Mouse (Mus musculus) heart, postnatal 0 days (tissue): Measurements from ENCODE around the gene Nrgn. TPM values are rescaled to one million over a fixed set of nuclear protein-coding genes. Genes with fewer than 3 reads are reported as not detected.
A peak's percentile ranks its signal among the peaks of the same experiment; 100 is the strongest.

ENCODE experiments used
- ATAC-seq: fragments of 200-750 bp; cut with Nextera tagmentation; 2 replicates; pipeline ENCODE4 v1.8.0; 2017; ENCODE audit warnings: low read depth, moderate number of reproducible peaks, moderate library complexity; ENCODE audit not compliant: insufficient read depth
- DNase-seq: peaks from one replicate; pipeline ENCODE4 v3.0.0-alpha.2; 2016; ENCODE audit warnings: low spot score
- H3K27ac ChIP-seq: fragments of 300-500 bp; sonication (generic); 2 replicates; pipeline ENCODE4 v1.5.1; 2014; ENCODE audit warnings: low read depth, mild to moderate bottlenecking
- H3K27me3 ChIP-seq: fragments of 300-500 bp; sonication (generic); 2 replicates; pipeline ENCODE4 v1.6.1; 2014; ENCODE audit warnings: low read length, mixed read lengths; ENCODE audit not compliant: control insufficient read depth, insufficient read depth
- H3K36me3 ChIP-seq: fragments of 300-500 bp; sonication (generic); replicated peaks from 2 replicates; pipeline ENCODE4 v1.6.1; 2014; ENCODE audit warnings: low read length, mixed read lengths; ENCODE audit not compliant: control insufficient read depth, insufficient read depth
- H3K4me1 ChIP-seq: fragments of 300-500 bp; sonication (generic); 2 replicates; pipeline ENCODE4 v1.6.1; 2014; ENCODE audit warnings: antibody characterized with exemption; ENCODE audit not compliant: control insufficient read depth, insufficient read depth
- H3K4me2 ChIP-seq: fragments of 300-500 bp; sonication (generic); 2 replicates; pipeline ENCODE4 v1.6.1; 2014; ENCODE audit warnings: low read depth, mild to moderate bottlenecking, low read length, moderate library complexity
- H3K4me3 ChIP-seq: fragments of 300-500 bp; sonication (generic); 2 replicates; pipeline ENCODE4 v1.5.1; 2014; ENCODE audit warnings: low read depth, low read length
- H3K9ac ChIP-seq: fragments of 300-500 bp; sonication (generic); replicated peaks from 2 replicates; pipeline ENCODE4 v1.6.1; 2014; ENCODE audit warnings: low read depth, low read length, mixed read lengths
- H3K9me3 ChIP-seq: fragments of 300-500 bp; sonication (generic); replicated peaks from 2 replicates; pipeline ENCODE4 v1.6.1; 2016; ENCODE audit warnings: low read length; ENCODE audit not compliant: control insufficient read depth
- CTCF ChIP-seq: IDR thresholded peaks from 2 replicates; pipeline ENCODE4 v1.5.1; 2016; ENCODE audit warnings: antibody characterized with exemption, control low read depth, low read depth
- EP300 ChIP-seq: IDR thresholded peaks from 2 replicates; pipeline ENCODE4 v1.6.1; 2016; ENCODE audit warnings: antibody characterized with exemption, low read depth
- WGBS: fragments of 180-500 bp; shearing (Covaris S2); extraction: QIAGEN DNeasy Blood & Tissue Kit; methylation state at CpG from one replicate; pipeline ENCODE4 v1.1.7; 2014; 5-methylcytosine and 5-hydroxymethylcytosine counted together
- polyA plus RNA-seq: library from polyadenylated mRNA; unstranded; fragments of >200 nt; fragmentation: Nextera tagmentation; extraction: Ambion mirVana; gene quantifications from 2 replicates; pipeline ENCODE4 v1.2.1, GENCODE M21; 2015
- total RNA-seq: library from RNA; depleted of rRNA; stranded (reverse); fragments of >200 nt; gene quantifications from 2 replicates; pipeline ENCODE4 v1.2.3, GENCODE M21; 2014; ENCODE audit warnings: low replicate concordance

The Nrgn gene
- total and polyA plus RNA-seq, 2 experiments from 2014 or later = 2.0 TPM; not detected in 1

GRCm38 (mm10) chr9:37551751-37552531 lies 763 bp downstream of the Nrgn start:
- WGBS = 3% methylated on average over 23 of the region's 23 CpGs
- Histone ChIP-seq H3K9me3 (no peaks in the 10 kb centered on the region), H3K9ac (no peak overlapping the region; the same call in 1 of the 2 replicates), H3K4me2 (peak overlapping the region; percentile 80), H3K4me3 (peak overlapping the region; percentile 48), H3K27me3 (peaks cover 36% of the 10 kb centered on the region), H3K36me3 (no peaks in the 10 kb centered on the region), H3K4me1 (peaks cover 7% of the 10 kb centered on the region; the same call in 1 of the 2 replicates), H3K27ac (no peak overlapping the region)
- ATAC-seq (no peak), DNase-seq (no peak)
- TF ChIP-seq EP300 = no peak

GRCm38 (mm10) chr9:37550435-37550834 lies 2.3 kb downstream of the Nrgn start:
- WGBS = 67% methylated on average over 1 of the region's 1 CpGs
- Histone ChIP-seq H3K9ac (no peak overlapping the region), H3K9me3 (no peaks in the 10 kb centered on the region), H3K4me3 (no peak overlapping the region), H3K27me3 (peaks cover 44% of the 10 kb centered on the region), H3K27ac (no peak overlapping the region), H3K4me1 (peaks cover 7% of the 10 kb centered on the region; the same call in 1 of the 2 replicates), H3K36me3 (no peaks in the 10 kb centered on the region), H3K4me2 (no peak overlapping the region)
- ATAC-seq = no peak
- no peak for TF ChIP-seq CTCF
- TF ChIP-seq EP300 = no peak
- DNase-seq = no peak

GRCm38 (mm10) chr9:37546889-37547288 lies 5.8 kb downstream of the Nrgn start:
- ATAC-seq (no peak), DNase-seq (no peak)
- Histone ChIP-seq H3K27me3 (peaks cover 29% of the 10 kb centered on the region), H3K36me3 (no peaks in the 10 kb centered on the region), H3K9ac (no peak overlapping the region), H3K4me1 (peaks cover 7% of the 10 kb centered on the region), H3K9me3 (no peaks in the 10 kb centered on the region), H3K4me2 (no peak overlapping the region), H3K4me3 (no peak overlapping the region), H3K27ac (no peak overlapping the region)
- no peak for TF ChIP-seq EP300
- no peak; the same call in 1 of the 2 replicates for TF ChIP-seq CTCF
- 93% methylated on average over 1 of the region's 1 CpGs for WGBS

- H3K9ac ChIP-seq = no peak overlapping the region
- TF ChIP-seq CTCF (no peak), EP300 (no peak)
- H3K4me2 ChIP-seq = no peak overlapping the region
- no peak overlapping the region for H3K4me3 ChIP-seq
- ATAC-seq (no peak), DNase-seq (no peak)
- peaks cover 5% of the 10 kb centered on the region for H3K4me1 ChIP-seq
- no peaks in the 10 kb centered on the region for H3K36me3 ChIP-seq
- no peaks in the 10 kb centered on the region for H3K9me3 ChIP-seq
- peaks cover 21% of the 10 kb centered on the region; the same call in 1 of the 2 replicates for H3K27me3 ChIP-seq
- 26% methylated on average over 27 of the region's 27 CpGs for WGBS
- H3K27ac ChIP-seq = no peak overlapping the region
These were observed 6.8 kb downstream of the Nrgn start for GRCm38 (mm10) chr9:37545847-37546452.

GRCm38 (mm10) chr9:37545166-37545610 lies 7.5 kb downstream of the Nrgn start:
- WGBS = 31% methylated on average over 17 of the region's 17 CpGs
- peaks cover 13% of the 10 kb centered on the region; the same call in 1 of the 2 replicates for H3K27me3 ChIP-seq

More at GRCm38 (mm10) chr9:37545166-37545610, 7.5 kb downstream of the Nrgn start:
- peaks cover 5% of the 10 kb centered on the region for H3K4me1 ChIP-seq
- peak overlapping the region; percentile 45 for H3K4me3 ChIP-seq
- DNase-seq = no peak
- no peak overlapping the region for H3K9ac ChIP-seq
- H3K4me2 ChIP-seq = peak overlapping the region; percentile 80
- H3K9me3 ChIP-seq = no peaks in the 10 kb centered on the region
- TF ChIP-seq EP300 (no peak), CTCF (no peak)
- H3K36me3 ChIP-seq = no peaks in the 10 kb centered on the region
- ATAC-seq = no peak
- no peak overlapping the region for H3K27ac ChIP-seq
